Mouse (Mus musculus) cerebellum, adult 2 months (tissue): ENCODE data around the gene Cyb5rl.

Source experiments
- CTCF ChIP-seq: fragments of 200-500 bp; IDR thresholded peaks from 2 replicates; pipeline ENCODE4 v1.5.1; 2011; ENCODE audit warnings: low read depth, mild to moderate bottlenecking, control low read depth, low read length, moderate library complexity, borderline replicate concordance; ENCODE audit not compliant: insufficient read depth
- POLR2A ChIP-seq: fragments of 200-500 bp; IDR thresholded peaks from 2 replicates; pipeline ENCODE4 v1.6.1; 2011; ENCODE audit warnings: low read length, control low read depth, borderline replicate concordance; ENCODE audit not compliant: insufficient read depth

GRCm38 (mm10) chr4:107042304-107042703 lies 24.5 kb upstream of the Cyb5rl start:
- TF ChIP-seq CTCF, result no peak
- TF ChIP-seq POLR2A, result no peak
